Mouse (Mus musculus) cerebellum, adult (tissue): ENCODE measurements at regions not wholly inside any gene's neighbourhood (a gene's known extent, or its start where the extent isn't known, plus 50 kb on each side); places are given as distances from the start of the nearest gene placed in this dataset.

Experiments
- ATAC-seq: cut with Nextera tagmentation; 2 replicates; pipeline ENCODE4 v1.9.2; 2017; ENCODE audit warnings: mild to moderate bottlenecking, moderate library complexity, mixed read lengths; ENCODE audit not compliant: insufficient number of reproducible peaks, low FRiP score, low TSS enrichment

DNA sequence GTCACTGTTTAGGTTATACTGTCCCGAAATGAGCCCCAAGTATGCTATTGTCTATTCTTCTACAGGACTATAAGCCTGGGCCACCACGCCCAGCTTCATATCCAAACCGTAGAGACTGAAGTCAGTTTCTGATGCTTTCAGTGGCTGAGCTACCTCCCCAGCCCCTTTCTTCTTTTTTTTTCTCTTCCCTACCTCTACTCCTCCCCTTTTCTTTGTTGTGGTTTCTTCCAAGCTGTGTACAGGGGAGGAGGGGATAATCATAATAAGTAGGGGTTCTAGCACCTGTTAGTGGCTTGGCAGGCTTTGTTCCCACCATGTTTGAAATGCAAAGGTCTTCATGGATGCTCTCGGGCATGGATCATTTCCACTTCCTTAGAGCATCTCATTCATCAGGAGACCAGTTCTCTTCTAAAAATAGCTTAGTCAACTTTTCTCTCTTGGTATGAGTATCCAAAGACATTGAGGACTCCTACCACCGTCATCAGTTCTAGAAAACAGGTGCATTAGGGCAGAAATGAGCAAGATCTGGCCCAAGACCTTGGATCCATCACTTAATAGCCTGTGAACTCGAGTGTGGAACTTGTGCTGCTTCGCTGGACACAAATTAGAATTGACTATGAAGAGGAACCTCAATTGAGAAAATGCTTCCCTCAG, 1383.5 kb downstream of the Gsdmc2 start:
- no peak for ATAC-seq

- no peak for ATAC-seq
Measured at GRCm38 (mm10) chr15:62460724-62461123, 1384.3 kb downstream of the Gsdmc2 start.

DNA sequence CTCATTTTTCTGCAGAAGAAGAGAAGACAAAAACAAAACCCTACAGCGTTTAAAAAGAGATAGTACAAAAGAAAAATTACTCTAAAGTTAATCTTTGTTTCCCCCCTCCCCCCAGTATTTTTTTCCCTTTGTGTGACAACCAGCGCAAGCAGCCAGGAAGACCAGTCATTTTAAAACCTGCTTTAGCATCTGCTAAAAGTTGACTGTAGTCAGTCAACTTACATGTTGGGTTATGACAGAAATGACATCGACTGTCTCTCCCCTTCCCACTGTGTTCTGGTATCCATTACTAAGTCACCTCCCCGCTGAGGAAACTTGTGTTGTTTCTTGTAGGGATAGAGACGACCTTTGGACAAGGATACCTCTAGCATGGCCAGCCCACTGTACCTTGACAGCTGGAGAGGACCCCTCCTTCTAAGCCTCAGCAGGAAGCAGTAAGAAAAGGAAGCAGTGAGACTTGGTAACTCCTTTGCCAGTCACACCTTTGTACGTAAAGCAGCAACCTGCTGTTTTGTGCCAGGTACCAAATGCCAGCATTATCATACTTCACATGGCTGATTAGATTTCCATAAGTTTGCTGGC, 1384.9 kb downstream of the Gsdmc2 start:
- ATAC-seq, result no peak

GRCm38 (mm10) chr15:62457990-62458389, 1387.0 kb downstream of the Gsdmc2 start:
- ATAC-seq, result no peak

GRCm38 (mm10) chr15:62457051-62457664, 1387.8 kb downstream of the Gsdmc2 start:
- ATAC-seq, result no peak

GRCm38 (mm10) chr15:62456020-62456419, 1389.0 kb downstream of the Gsdmc2 start:
- ATAC-seq, result no peak

DNA sequence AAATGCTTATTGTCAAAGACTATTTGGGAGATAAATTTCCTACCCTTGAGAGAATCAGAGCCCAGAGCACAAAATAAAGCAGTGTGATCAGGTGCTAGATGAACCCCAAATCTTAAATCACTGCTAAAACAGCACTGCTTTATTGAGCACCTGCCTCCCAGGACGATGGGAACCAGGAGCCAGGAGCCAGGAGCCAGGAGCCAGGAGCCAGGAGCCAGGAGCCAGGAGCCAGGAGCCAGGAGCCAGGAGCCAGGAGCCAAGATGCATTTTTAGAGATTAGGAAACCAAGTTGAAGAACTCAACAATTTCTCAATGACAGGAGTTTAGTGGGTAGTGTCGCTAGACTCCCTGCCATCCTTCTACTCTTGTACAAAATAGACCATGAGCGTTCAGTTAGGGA, 1396.9 kb downstream of the Gsdmc2 start:
- peak; percentile 31; the same call in 1 of the 2 replicates for ATAC-seq

DNA sequence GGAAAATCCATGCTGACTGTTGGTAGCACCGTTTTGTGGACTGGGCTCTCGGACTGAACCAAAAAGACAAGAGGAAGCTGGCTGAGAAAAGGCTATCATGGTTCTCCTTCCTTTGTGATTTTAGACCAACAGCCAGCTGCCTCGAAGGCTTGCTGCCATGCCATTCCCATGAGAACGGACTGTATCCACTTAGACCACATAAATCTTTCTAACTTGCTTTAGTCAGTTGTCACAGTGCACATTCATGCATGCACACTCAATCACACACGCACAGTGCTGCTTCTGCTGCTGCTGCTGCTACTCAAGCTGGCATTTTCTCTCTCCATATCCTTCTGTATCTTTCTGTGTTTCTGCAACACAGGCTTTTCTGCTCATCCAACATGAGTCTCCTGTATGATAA, 1405.8 kb downstream of the Gsdmc2 start:
- no peak for ATAC-seq

GRCm38 (mm10) chr15:62436631-62437030, 1408.3 kb downstream of the Gsdmc2 start:
- no peak for ATAC-seq

GRCm38 (mm10) chr15:62435141-62435680, 1409.8 kb downstream of the Gsdmc2 start:
- no peak for ATAC-seq

- no peak for ATAC-seq
Measured at GRCm38 (mm10) chr15:62432742-62433245, 1412.2 kb downstream of the Gsdmc2 start.

DNA sequence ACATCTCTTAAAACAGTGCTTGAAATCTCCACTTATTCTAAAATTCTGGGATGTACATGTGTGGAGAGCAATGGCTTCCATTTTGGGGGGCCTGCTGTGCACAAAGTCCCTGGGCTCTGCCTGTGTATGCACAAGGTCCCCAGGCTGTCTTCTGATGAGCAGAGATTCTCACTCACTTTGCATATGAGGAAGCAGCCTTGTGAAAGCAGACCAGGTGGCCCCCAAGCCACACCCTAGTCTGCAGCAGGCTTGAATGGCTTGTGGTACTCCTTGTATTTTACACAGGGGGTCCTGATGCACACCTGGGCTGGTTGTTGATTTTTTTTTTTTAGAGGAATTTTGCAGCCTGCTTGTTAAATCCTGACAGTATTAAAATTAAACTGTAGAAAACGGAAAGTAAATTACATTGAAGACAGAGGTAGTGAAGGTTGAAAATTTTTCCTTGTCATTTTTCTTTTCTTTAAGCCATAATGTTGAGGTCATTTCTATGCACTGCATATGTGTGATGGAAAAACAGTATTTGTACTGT, 1413.8 kb downstream of the Gsdmc2 start:
- ATAC-seq, result no peak

GRCm38 (mm10) chr15:62422995-62423394, 1422.0 kb downstream of the Gsdmc2 start:
- no peak for ATAC-seq

- ATAC-seq, result no peak
Measured at GRCm38 (mm10) chr15:62421073-62421851, 1423.7 kb downstream of the Gsdmc2 start.

DNA sequence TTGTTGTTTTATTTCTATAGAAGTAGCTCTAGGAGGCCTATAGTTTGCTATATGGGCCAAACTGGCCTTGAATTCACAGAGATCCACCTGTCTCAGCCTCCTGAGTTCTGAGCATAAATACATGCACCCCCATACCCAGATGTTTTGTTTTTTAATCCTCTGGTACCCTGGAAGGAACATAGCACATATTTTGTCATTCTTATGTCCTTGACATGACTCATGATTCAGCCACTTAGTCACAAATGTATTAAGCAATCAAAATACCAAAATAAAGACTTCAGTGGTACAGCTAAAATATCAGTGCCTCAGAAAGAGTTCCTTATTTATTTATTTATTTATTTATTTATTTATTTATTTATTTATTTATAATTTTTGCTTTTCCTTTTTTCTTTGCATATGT, 1428.3 kb downstream of the Gsdmc2 start:
- ATAC-seq, result no peak

- no peak for ATAC-seq
Measured at GRCm38 (mm10) chr15:62413694-62414093, 1431.3 kb downstream of the Gsdmc2 start.

DNA sequence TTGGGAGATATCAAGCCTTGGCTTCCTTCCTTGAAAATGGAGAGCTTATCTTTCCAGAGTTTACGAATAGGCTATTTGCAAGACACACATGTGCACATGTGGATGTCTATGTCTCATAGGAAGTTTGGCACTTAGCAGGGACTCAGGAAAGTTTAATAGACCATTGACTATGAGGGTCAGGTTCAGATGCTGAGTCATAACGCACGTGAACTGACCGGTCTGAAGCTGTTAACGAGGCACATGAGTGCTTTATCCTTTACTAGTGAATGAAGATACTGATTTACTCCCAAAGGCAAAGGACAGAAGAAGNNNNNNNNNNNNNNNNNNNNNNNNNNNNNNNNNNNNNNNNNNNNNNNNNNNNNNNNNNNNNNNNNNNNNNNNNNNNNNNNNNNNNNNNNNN, 1442.8 kb downstream of the Gsdmc2 start:
- no peak for ATAC-seq

GRCm38 (mm10) chr15:62400984-62401609, 1443.9 kb downstream of the Gsdmc2 start:
- ATAC-seq, result no peak

DNA sequence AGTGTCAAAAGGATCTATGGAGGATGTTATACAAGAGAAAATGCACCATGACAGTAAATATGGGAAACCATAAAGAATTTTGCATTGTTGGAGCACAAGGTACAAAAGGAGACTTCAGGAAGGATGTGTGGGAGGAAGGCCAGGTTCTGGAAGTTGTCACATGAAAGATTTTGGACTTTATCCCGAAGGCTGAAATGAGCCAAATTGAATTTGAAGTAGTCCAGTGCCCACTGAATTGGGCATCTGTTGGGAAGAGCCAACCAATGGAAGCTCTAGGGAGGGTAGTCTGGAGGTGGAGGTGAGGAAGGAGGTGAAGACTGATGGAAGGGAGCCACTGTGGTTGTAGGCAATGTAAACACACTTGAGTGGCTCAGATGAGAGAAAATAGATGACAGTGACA, 1445.6 kb downstream of the Gsdmc2 start:
- ATAC-seq, result no peak

- no peak for ATAC-seq
Measured at GRCm38 (mm10) chr15:62397009-62397408, 1448.0 kb downstream of the Gsdmc2 start.
